Mouse (Mus musculus) midbrain, postnatal 0 days (tissue): ENCODE measurements around the gene Cct5. TPM values are rescaled to one million over a fixed set of nuclear protein-coding genes. Genes with fewer than 3 reads are reported as not detected.

Experiments used
- ATAC-seq: fragments of 200-750 bp; cut with Nextera tagmentation; 2 replicates; pipeline ENCODE4 v1.8.0; 2017; ENCODE audit warnings: moderate number of reproducible peaks, mild to moderate bottlenecking, moderate TSS enrichment, moderate library complexity; ENCODE audit not compliant: low FRiP score
- DNase-seq: peaks from one replicate; pipeline ENCODE4 v3.0.0-alpha.2; 2015; ENCODE audit warnings: low spot score
- H3K27ac ChIP-seq: fragments of 300-500 bp; sonication (generic); 2 replicates; pipeline ENCODE4 v1.5.1; 2014; ENCODE audit warnings: low read depth, mild to moderate bottlenecking, low read length, mixed read lengths
- H3K27me3 ChIP-seq: fragments of 300-500 bp; sonication (generic); 2 replicates; pipeline ENCODE4 v1.6.1; 2014; ENCODE audit warnings: low read length, control low read depth, mixed read lengths; ENCODE audit not compliant: insufficient read depth
- H3K36me3 ChIP-seq: fragments of 300-500 bp; sonication (generic); 2 replicates; pipeline ENCODE4 v1.6.1; 2014; ENCODE audit warnings: low read length, control low read depth, mixed read lengths; ENCODE audit not compliant: insufficient read depth
- H3K4me1 ChIP-seq: fragments of 300-500 bp; sonication (generic); 2 replicates; pipeline ENCODE4 v1.6.1; 2014; ENCODE audit warnings: mild to moderate bottlenecking, control low read depth, antibody characterized with exemption, low read length, mixed read lengths; ENCODE audit not compliant: insufficient read depth
- H3K4me2 ChIP-seq: fragments of 300-500 bp; sonication (generic); 2 replicates; pipeline ENCODE4 v1.6.1; 2014; ENCODE audit warnings: low read depth, mild to moderate bottlenecking, low read length, mixed read lengths; ENCODE audit not compliant: poor library complexity, severe bottlenecking
- H3K4me3 ChIP-seq: fragments of 300-500 bp; sonication (generic); 2 replicates; pipeline ENCODE4 v1.5.1; 2014; ENCODE audit warnings: low read depth, mild to moderate bottlenecking, low read length, moderate library complexity
- H3K9ac ChIP-seq: fragments of 300-500 bp; sonication (generic); replicated peaks from 2 replicates; pipeline ENCODE4 v1.6.1; 2014; ENCODE audit warnings: mild to moderate bottlenecking, low read length, moderate library complexity, mixed read lengths; ENCODE audit not compliant: poor library complexity, severe bottlenecking
- H3K9me3 ChIP-seq: fragments of 300-500 bp; sonication (generic); 2 replicates; pipeline ENCODE4 v1.6.1; 2016; ENCODE audit warnings: low read length, control low read depth
- CTCF ChIP-seq: IDR thresholded peaks from 2 replicates; pipeline ENCODE4 v1.5.1; 2016; ENCODE audit warnings: antibody characterized with exemption, mild to moderate bottlenecking
- WGBS: fragments of 180-500 bp; shearing (Covaris S2); extraction: QIAGEN DNeasy Blood & Tissue Kit; methylation state at CpG from one replicate; pipeline ENCODE4 v1.1.7; 2014; 5-methylcytosine and 5-hydroxymethylcytosine counted together
- polyA plus RNA-seq: library from polyadenylated mRNA; unstranded; fragments of >200 nt; fragmentation: Nextera tagmentation; extraction: Ambion mirVana; gene quantifications from 2 replicates; pipeline ENCODE4 v1.2.1, GENCODE M21; 2015
- total RNA-seq: library from RNA; depleted of rRNA; stranded (reverse); fragments of >200 nt; gene quantifications from 2 replicates; pipeline ENCODE4 v1.2.3, GENCODE M21; 2014

Cct5 gene
- total and polyA plus RNA-seq, 2 experiments from 2014 or later = 346 to 440 TPM

GRCm38 (mm10) chr15:31606821-31607220, 5.2 kb upstream of the Cct5 start:
- Histone ChIP-seq H3K9ac (no peak overlapping the region), H3K4me2 (no peak overlapping the region), H3K4me1 (0 out of 2 replicates have a peak, but pooled peaks cover 3% of the 10 kb centered on the region), H3K27ac (no peak overlapping the region), H3K27me3 (no peaks in the 10 kb centered on the region), H3K4me3 (no peak overlapping the region), H3K36me3 (0 out of 2 replicates have a peak, but pooled peaks cover 2% of the 10 kb centered on the region), H3K9me3 (no peaks in the 10 kb centered on the region)
- no peak for DNase-seq
- WGBS = 75% methylated on average over 6 of the region's 6 CpGs
- no peak for ATAC-seq
- TF ChIP-seq CTCF = no peak

- H3K4me2 ChIP-seq = peak overlapping the region; percentile 55
- peak overlapping the region; percentile 89; the same call in 1 of the 2 replicates for H3K27ac ChIP-seq
- H3K9ac ChIP-seq = peak overlapping the region; percentile 76; the same call in 1 of the 2 replicates
- ATAC-seq (no peak), DNase-seq (no peak)
- H3K36me3 ChIP-seq = no peaks in the 10 kb centered on the region
- no peak for TF ChIP-seq CTCF
- H3K4me3 ChIP-seq = peak overlapping the region; percentile 65
- H3K4me1 ChIP-seq = peaks cover 16% of the 10 kb centered on the region; the same call in 1 of the 2 replicates
- H3K27me3 ChIP-seq = no peaks in the 10 kb centered on the region
- 83% methylated on average over 13 of the region's 13 CpGs for WGBS
- H3K9me3 ChIP-seq = no peaks in the 10 kb centered on the region
These were observed 1.5 kb upstream of the Cct5 start for GRCm38 (mm10) chr15:31603113-31603512.

- Histone ChIP-seq H3K27ac (peak overlapping the region; percentile 89), H3K4me2 (peak overlapping the region; percentile 55), H3K4me3 (peak overlapping the region; percentile 65), H3K36me3 (peaks cover 4% of the 10 kb centered on the region), H3K9me3 (no peaks in the 10 kb centered on the region), H3K9ac (peak overlapping the region; percentile 76), H3K4me1 (peaks cover 16% of the 10 kb centered on the region; the same call in 1 of the 2 replicates), H3K27me3 (no peaks in the 10 kb centered on the region)
- DNase-seq (peak; percentile 86), ATAC-seq (peak; percentile 79)
- peak; percentile 82 for TF ChIP-seq CTCF
- WGBS = 3% methylated on average over 15 of the region's 15 CpGs
These were observed 822 bp upstream of the Cct5 start for GRCm38 (mm10) chr15:31602426-31602825.

GRCm38 (mm10) chr15:31601279-31601645, 342 bp downstream of the Cct5 start:
- no peaks in the 10 kb centered on the region for H3K27me3 ChIP-seq
- no peak for TF ChIP-seq CTCF
- ATAC-seq = peak; percentile 72
- no peak for DNase-seq
- H3K9ac ChIP-seq = peak overlapping the region; percentile 76
- H3K4me2 ChIP-seq = peak overlapping the region; percentile 94
- peaks cover 16% of the 10 kb centered on the region; the same call in 1 of the 2 replicates for H3K4me1 ChIP-seq
- peaks cover 7% of the 10 kb centered on the region for H3K36me3 ChIP-seq
- H3K27ac ChIP-seq = peak overlapping the region; percentile 89
- H3K4me3 ChIP-seq = peak overlapping the region; percentile 65
- H3K9me3 ChIP-seq = no peaks in the 10 kb centered on the region
- under 1% methylated on average over 33 of the region's 33 CpGs for WGBS

GRCm38 (mm10) chr15:31599834-31600233, 1.8 kb downstream of the Cct5 start:
- ATAC-seq = no peak
- WGBS = 75% methylated on average over 4 of the region's 4 CpGs
- Histone ChIP-seq H3K27me3 (no peaks in the 10 kb centered on the region), H3K9me3 (no peaks in the 10 kb centered on the region), H3K36me3 (peaks cover 19% of the 10 kb centered on the region), H3K27ac (no peak overlapping the region), H3K4me3 (no peak overlapping the region), H3K4me1 (peaks cover 16% of the 10 kb centered on the region; the same call in 1 of the 2 replicates), H3K4me2 (peak overlapping the region; percentile 94), H3K9ac (no peak overlapping the region)
- no peak for DNase-seq
- no peak for TF ChIP-seq CTCF

GRCm38 (mm10) chr15:31595651-31596050, 6.0 kb downstream of the Cct5 start:
- no peak overlapping the region for H3K4me2 ChIP-seq
- no peak for TF ChIP-seq CTCF
- H3K9me3 ChIP-seq = no peaks in the 10 kb centered on the region
- peaks cover 13% of the 10 kb centered on the region; the same call in 1 of the 2 replicates for H3K4me1 ChIP-seq
- WGBS = 96% methylated on average over 7 of the region's 7 CpGs
- no peak overlapping the region for H3K9ac ChIP-seq
- H3K27ac ChIP-seq = no peak overlapping the region
- H3K4me3 ChIP-seq = no peak overlapping the region
- no peaks in the 10 kb centered on the region for H3K27me3 ChIP-seq
- ATAC-seq (no peak), DNase-seq (no peak)
- H3K36me3 ChIP-seq = peaks cover 56% of the 10 kb centered on the region
